Mouse (Mus musculus): ENCODE data around the gene Acrbp.

Acrbp gene

GRCm38 (mm10) chr6:125071896-125072279 is 22.4 kb downstream of the Acrbp start:
- peak; percentile 43 for DNase-seq

GRCm38 (mm10) chr6:125073825-125074224 is 24.3 kb downstream of the Acrbp start:
- DNase-seq, result no peak

- no peak for DNase-seq
Measured at GRCm38 (mm10) chr6:125081394-125081793, 31.9 kb downstream of the Acrbp start.

GRCm38 (mm10) chr6:125081797-125082560 is 32.5 kb downstream of the Acrbp start:
- DNase-seq, result peak; percentile 97

- DNase-seq, result no peak
Measured at GRCm38 (mm10) chr6:125082801-125083386, 33.4 kb downstream of the Acrbp start.

- peak; percentile 81 for DNase-seq
Measured at GRCm38 (mm10) chr6:125084424-125084823, 34.9 kb downstream of the Acrbp start.

- DNase-seq, result no peak
Measured at GRCm38 (mm10) chr6:125087937-125088336, 38.4 kb downstream of the Acrbp start.

- DNase-seq, result peak; percentile 91
Measured at GRCm38 (mm10) chr6:125088561-125089321, 39.3 kb downstream of the Acrbp start.

- peak; percentile 94 for DNase-seq
Measured at GRCm38 (mm10) chr6:125089521-125090321, 40.2 kb downstream of the Acrbp start.

GRCm38 (mm10) chr6:125090341-125091085 is 41.0 kb downstream of the Acrbp start:
- no peak for DNase-seq

- no peak for DNase-seq
Measured at GRCm38 (mm10) chr6:125092372-125092771, 42.9 kb downstream of the Acrbp start.

GRCm38 (mm10) chr6:125094843-125095242 is 45.4 kb downstream of the Acrbp start:
- DNase-seq, result no peak

- DNase-seq, result peak; percentile 97
Measured at GRCm38 (mm10) chr6:125095391-125096278, 46.1 kb downstream of the Acrbp start, which contains the start of gene Chd4. Gene Chd4 (plus strand): TSS chr6:125095981.

GRCm38 (mm10) chr6:125096279-125096596 is 46.7 kb downstream of the Acrbp start:
- DNase-seq, result no peak

GRCm38 (mm10) chr6:125096597-125097345 is 47.3 kb downstream of the Acrbp start:
- peak; percentile 80 for DNase-seq

GRCm38 (mm10) chr6:125097346-125097689 is 47.8 kb downstream of the Acrbp start:
- no peak for DNase-seq

- DNase-seq, result no peak
Measured at GRCm38 (mm10) chr6:125097951-125098350, 48.5 kb downstream of the Acrbp start.

GRCm38 (mm10) chr6:125098513-125098912 is 49.0 kb downstream of the Acrbp start:
- no peak for DNase-seq

GRCm38 (mm10) chr6:125099421-125099971 is 50.0 kb downstream of the Acrbp start:
- DNase-seq, result peak; percentile 69

- no peak for DNase-seq
Measured at GRCm38 (mm10) chr6:125101444-125101843, 52.0 kb downstream of the Acrbp start.
